In the genomic region with DNA sequence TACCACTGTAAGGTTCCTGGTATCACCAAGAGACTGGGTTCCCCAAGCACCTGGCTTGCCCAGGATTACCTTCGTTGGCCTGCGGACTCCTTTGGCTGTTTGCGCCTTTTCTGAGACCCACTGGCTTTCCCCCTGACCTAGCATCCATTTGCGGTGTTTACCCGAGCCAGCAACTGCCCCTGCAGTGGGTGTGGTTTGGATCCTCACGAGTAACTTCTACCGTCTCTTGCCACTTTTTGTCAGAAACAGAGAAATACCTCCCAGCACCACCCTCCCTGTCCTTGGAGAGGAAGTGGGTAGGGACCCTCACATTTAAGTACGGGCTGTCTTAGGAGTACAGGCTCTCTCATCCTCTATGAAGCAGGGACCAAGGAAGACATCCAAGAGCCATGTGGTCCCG, we compare ENCODE assay signal across 22 mouse cellular contexts. TPM values are rescaled to one million over a fixed set of nuclear protein-coding genes. Genes with fewer than 3 reads are reported as not detected.
DNase-seq lines count a peak whose midpoint lies in the region; ATAC-seq and TF ChIP-seq lines count a peak whose summit lies in the region.
"Had no signal": no experiment of that assay in that cellular context is flagged by ENCODE, and none has a peak within 500 bp of the region (broad histone marks: within the 10 kb centered on the region; RNA-seq: fewer than 3 reads in every experiment).

No protein-coding gene starts in this region.

- no peak overlapping the region for H3K4me3 ChIP-seq in forebrain, embryonic 12.5 days (replicated peaks)
- no peak overlapping the region for H3K4me3 ChIP-seq in forebrain, embryonic 15.5 days
- H3K4me3 ChIP-seq in kidney, adult 2 months (ENCODE audit: insufficient read depth, low read depth, low read length) = no peak overlapping the region
- H3K4me3 ChIP-seq in midbrain, embryonic 10.5 days = no peak overlapping the region
- H3K4me3 ChIP-seq in midbrain, embryonic 13.5 days (replicated peaks) = no peak overlapping the region
- H3K4me3 ChIP-seq: embryonic facial prominence, embryonic 12.5 days; limb, embryonic 13.5 days; liver, embryonic 15.5 days; midbrain, embryonic 12.5 days had no signal

- H3K27ac ChIP-seq in forebrain, embryonic 12.5 days = 0 out of 2 replicates have a peak overlapping the region, but pooled peaks have one; percentile 1
- no peak overlapping the region for H3K27ac ChIP-seq in forebrain, embryonic 15.5 days (replicated peaks)
- no peak overlapping the region for H3K27ac ChIP-seq in kidney, adult 2 months (ENCODE audit: insufficient read depth, low read depth, low read length)
- 0 out of 2 replicates have a peak overlapping the region, but pooled peaks have one; percentile 28 for H3K27ac ChIP-seq in midbrain, embryonic 10.5 days (replicated peaks)
- H3K27ac ChIP-seq in midbrain, embryonic 13.5 days = no peak overlapping the region
- H3K27ac ChIP-seq: embryonic facial prominence, embryonic 12.5 days; hindbrain, embryonic 14.5 days; limb, embryonic 13.5 days; liver, embryonic 15.5 days; midbrain, embryonic 12.5 days had no signal

- H3K36me3 ChIP-seq in forebrain, embryonic 12.5 days (replicated peaks) = peaks cover 42% of the 10 kb centered on the region
- H3K36me3 ChIP-seq in forebrain, embryonic 15.5 days = peaks cover 24% of the 10 kb centered on the region
- peaks cover 2% of the 10 kb centered on the region; the same call in 1 of the 2 replicates for H3K36me3 ChIP-seq in kidney, adult 2 months (ENCODE audit: control insufficient read depth, insufficient read depth, low read length)
- H3K36me3 ChIP-seq in midbrain, embryonic 10.5 days = peaks cover 55% of the 10 kb centered on the region
- peaks cover 33% of the 10 kb centered on the region for H3K36me3 ChIP-seq in midbrain, embryonic 13.5 days

- no peak for TF ChIP-seq CTCF in kidney, adult 2 months (conservative IDR thresholded peaks at IDR 0.05; ENCODE audit: insufficient read depth, insufficient read length, low read depth, low read length)

- no peak overlapping the region for H3K4me2 ChIP-seq in forebrain, embryonic 12.5 days
- H3K4me2 ChIP-seq in forebrain, embryonic 15.5 days (replicated peaks) = no peak overlapping the region
- H3K4me2 ChIP-seq in midbrain, embryonic 13.5 days (replicated peaks) = no peak overlapping the region
- H3K4me2 ChIP-seq: embryonic facial prominence, embryonic 12.5 days; heart, embryonic 11.5 days; hindbrain, embryonic 14.5 days; limb, embryonic 13.5 days; liver, embryonic 15.5 days; midbrain, embryonic 12.5 days had no signal

- H3K4me1 ChIP-seq in forebrain, embryonic 12.5 days = peaks cover 56% of the 10 kb centered on the region
- H3K4me1 ChIP-seq in forebrain, embryonic 15.5 days = peaks cover 53% of the 10 kb centered on the region
- peaks cover 44% of the 10 kb centered on the region for H3K4me1 ChIP-seq in kidney, adult 2 months (ENCODE audit: control insufficient read depth, insufficient read depth, low read length)
- H3K4me1 ChIP-seq in midbrain, embryonic 10.5 days = peaks cover 91% of the 10 kb centered on the region
- peaks cover 65% of the 10 kb centered on the region for H3K4me1 ChIP-seq in midbrain, embryonic 13.5 days (replicated peaks)

- peak; percentile 6 for DNase-seq in kidney, postnatal 10 days
- DNase-seq in kidney, adult 2 months = no peak
- no peak for DNase-seq in midbrain, embryonic 10.5 days (ENCODE audit: low spot score)
- DNase-seq: B cell, adult 2 months; gastrocnemius, postnatal 10 days; heart, postnatal 36 days; kidney, adult 18-20 months; kidney, postnatal 25 days; thymus, adult 18-20 months had no signal

- H3K9me3 ChIP-seq in forebrain, embryonic 12.5 days = no peaks in the 10 kb centered on the region
- H3K9me3 ChIP-seq in forebrain, embryonic 15.5 days = no peaks in the 10 kb centered on the region
- H3K9me3 ChIP-seq in midbrain, embryonic 10.5 days (replicated peaks) = no peaks in the 10 kb centered on the region
- H3K9me3 ChIP-seq in midbrain, embryonic 13.5 days = no peaks in the 10 kb centered on the region
- H3K9me3 ChIP-seq: embryonic facial prominence, embryonic 12.5 days; limb, embryonic 13.5 days; liver, embryonic 15.5 days; midbrain, embryonic 12.5 days had no signal

- no peaks in the 10 kb centered on the region for H3K27me3 ChIP-seq in forebrain, embryonic 12.5 days
- H3K27me3 ChIP-seq in forebrain, embryonic 15.5 days = no peaks in the 10 kb centered on the region
- H3K27me3 ChIP-seq in kidney, adult 2 months (replicated peaks; ENCODE audit: control insufficient read depth, insufficient read depth, low read length) = no peaks in the 10 kb centered on the region
- no peaks in the 10 kb centered on the region for H3K27me3 ChIP-seq in midbrain, embryonic 10.5 days (ENCODE audit: low read depth, poor library complexity, severe bottlenecking)
- no peaks in the 10 kb centered on the region for H3K27me3 ChIP-seq in midbrain, embryonic 13.5 days
- H3K27me3 ChIP-seq: embryonic facial prominence, embryonic 12.5 days; limb, embryonic 13.5 days; liver, embryonic 15.5 days; midbrain, embryonic 12.5 days had no signal

- 83% methylated on average over 9 of the region's 9 CpGs for WGBS in forebrain, embryonic 12.5 days
- 72% methylated on average over 9 of the region's 9 CpGs for WGBS in forebrain, embryonic 15.5 days
- 57% methylated on average over 9 of the region's 9 CpGs for WGBS in kidney, adult 2 months
- 83% methylated on average over 9 of the region's 9 CpGs for WGBS in midbrain, embryonic 10.5 days
- 76% methylated on average over 9 of the region's 9 CpGs for WGBS in midbrain, embryonic 13.5 days

- TF ChIP-seq POLR2A in kidney, adult 2 months (IDR thresholded peaks at IDR 0.05; ENCODE audit: low read depth, low read length) = no peak

- H3K9ac ChIP-seq in forebrain, embryonic 12.5 days = no peak overlapping the region
- no peak overlapping the region for H3K9ac ChIP-seq in forebrain, embryonic 15.5 days (replicated peaks)
- no peak overlapping the region for H3K9ac ChIP-seq in midbrain, embryonic 13.5 days (replicated peaks)
- H3K9ac ChIP-seq: embryonic facial prominence, embryonic 12.5 days; hindbrain, embryonic 14.5 days; limb, embryonic 13.5 days; liver, embryonic 15.5 days; midbrain, embryonic 12.5 days had no signal

- no peak for ATAC-seq in forebrain, embryonic 12.5 days (ENCODE audit: low FRiP score)
- ATAC-seq in forebrain, embryonic 15.5 days (replicated peaks) = no peak
- ATAC-seq in midbrain, embryonic 13.5 days = no peak
- no peak for ATAC-seq in erythroid progenitor cell, adult 5-6 weeks (replicated peaks; ENCODE audit: low FRiP score, poor library complexity, severe bottlenecking)
- ATAC-seq: activated CD4-positive, CD25-positive, alpha-beta regulatory T cell, adult 4 months; forebrain, embryonic 16.5 days; inflammation-experienced regulatory T-cells, adult 6 months had no signal

RNA-seq across cellular contexts. Expression of gene Anp32a, which starts 29.1 kb away (rescaled TPM):
- polyA plus RNA-seq in forebrain, embryonic 12.5 days (2016; fragmentation: Nextera tagmentation; extraction: Ambion mirVana) = 203 and 223 TPM in 2 replicates
- polyA plus RNA-seq in forebrain, embryonic 15.5 days (2015; fragmentation: Nextera tagmentation; extraction: Ambion mirVana) = 168 and 174 TPM in 2 replicates
- polyA plus RNA-seq in kidney, adult 2 months (2012; rRNA removed) = 32.0 and 61.3 TPM in 2 replicates
- polyA plus RNA-seq in midbrain, embryonic 10.5 days (2016; fragmentation: Nextera tagmentation; extraction: Ambion mirVana) = 237 and 298 TPM in 2 replicates
- 149 and 175 TPM in 2 replicates for polyA plus RNA-seq in midbrain, embryonic 13.5 days (2015; fragmentation: Nextera tagmentation; extraction: Ambion mirVana)
- total RNA-seq in erythroid progenitor cell, adult 5-6 weeks (2015; ENCODE audit: low replicate concordance) = 114 and 141 TPM in 2 replicates
- 101 and 162 TPM in 2 replicates for total RNA-seq in erythroid progenitor cell, adult 5-6 weeks (2017; ENCODE audit: low replicate concordance)

Comparison
In these comparisons a context has a peak if more than half of its experiments do, and no peak if none do; other contexts are left out.
1. H3K27ac ChIP-seq: peak in forebrain, embryonic 12.5 days (single experiment) and midbrain, embryonic 10.5 days (single experiment); none in forebrain, embryonic 15.5 days (single experiment), kidney, adult 2 months (single experiment) and midbrain, embryonic 13.5 days (single experiment).